Mouse (Mus musculus) adrenal gland, postnatal 36 days (tissue): ENCODE measurements around the gene Hsph1. TPM values are rescaled to one million over a fixed set of nuclear protein-coding genes. Genes with fewer than 3 reads are reported as not detected.

Source experiments
- DNase-seq, 2 experiments: peaks; one replicate each; pipeline ENCODE4 v3.0.0; 2021; ENCODE audit warnings: mixed read lengths in 1 of 2
- total RNA-seq, 2 experiments: library from RNA; stranded (reverse); gene quantifications; 2 replicates each; pipeline ENCODE4 v1.2.3; 2021

Hsph1 gene
- total RNA-seq, 2 experiments from 2014 or later = 95.9 to 367 TPM

DNA sequence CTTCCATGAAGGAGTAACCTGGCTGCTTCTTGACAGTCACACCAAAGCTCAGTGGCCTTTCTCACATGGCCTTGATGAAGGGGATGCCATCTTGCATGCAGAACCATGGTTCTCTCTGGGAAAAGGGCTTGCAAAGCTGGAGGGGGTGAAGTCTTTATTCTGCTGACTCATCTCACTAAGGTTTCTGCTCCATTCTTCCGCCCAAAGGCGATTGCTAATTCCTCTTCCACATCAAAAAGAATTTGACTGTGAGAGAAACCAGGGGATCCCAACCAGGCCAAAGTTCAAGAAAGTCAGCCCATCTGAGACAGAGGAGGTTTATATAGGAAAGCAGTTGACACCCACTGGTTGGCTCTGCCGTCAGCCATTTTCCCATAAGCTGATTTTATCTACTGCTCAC, 46.2 kb downstream of the Hsph1 start:
- no peak for DNase-seq

DNA sequence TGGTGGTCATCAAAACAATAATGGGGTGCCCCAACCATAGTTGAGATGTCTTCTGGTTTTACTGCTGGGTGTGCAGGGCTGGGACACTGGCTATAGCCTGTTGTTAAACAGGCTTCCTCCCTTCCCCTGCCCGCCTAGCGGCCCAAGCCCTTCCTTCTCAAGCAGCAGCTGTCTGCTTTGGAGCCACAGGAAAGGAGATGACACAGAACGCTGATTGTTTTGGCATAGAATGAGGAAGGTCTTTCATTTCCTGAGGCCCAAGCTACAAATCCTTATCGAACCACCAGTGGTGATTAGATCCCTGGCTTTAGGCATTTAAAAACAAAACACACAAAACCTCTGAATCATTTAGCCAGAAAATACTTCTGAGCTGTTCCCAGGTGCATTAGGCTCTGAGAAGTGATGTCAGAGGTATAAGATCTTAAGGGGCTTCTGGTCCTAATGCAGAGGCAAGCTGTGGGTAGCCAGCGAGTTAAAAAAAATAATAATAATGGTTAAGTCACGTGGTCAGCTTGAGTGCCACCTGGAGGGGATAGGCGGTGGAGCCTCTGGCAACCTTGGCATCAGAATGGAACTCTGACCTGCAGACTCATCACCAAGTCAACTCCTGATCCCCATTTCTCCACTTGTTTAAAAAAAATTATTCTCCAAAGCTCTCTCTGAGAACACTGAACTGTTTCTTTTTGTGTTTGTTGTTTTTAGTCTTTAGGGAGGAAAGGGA, 47.2 kb downstream of the Hsph1 start:
- DNase-seq = no peak

DNA sequence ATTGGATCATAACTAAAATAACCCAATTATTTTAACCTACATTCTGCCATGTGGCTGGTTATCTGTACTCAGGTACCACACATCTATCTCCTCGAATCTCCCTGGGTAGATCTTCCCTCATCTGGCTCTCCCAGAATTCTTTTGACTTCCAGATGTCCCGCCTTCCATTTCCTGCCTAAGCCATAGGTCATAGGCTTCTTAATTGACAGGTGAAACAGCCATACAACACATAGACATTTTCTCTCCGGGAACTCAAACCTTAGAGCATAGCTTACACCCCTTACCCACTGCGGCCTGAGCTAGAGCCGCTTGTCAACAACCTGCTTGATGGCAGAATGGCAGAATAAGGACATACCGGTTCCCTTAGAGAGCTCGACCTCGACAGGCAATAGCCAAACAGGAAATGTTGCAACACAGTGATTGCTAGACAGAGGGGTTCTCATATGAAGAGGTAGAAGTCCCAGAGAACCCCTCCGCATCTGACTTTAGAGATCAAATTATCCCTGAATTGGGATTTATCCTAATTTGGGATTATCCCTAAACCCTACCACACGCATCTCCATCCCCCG, 48.8 kb downstream of the Hsph1 start:
- DNase-seq = no peak

DNA sequence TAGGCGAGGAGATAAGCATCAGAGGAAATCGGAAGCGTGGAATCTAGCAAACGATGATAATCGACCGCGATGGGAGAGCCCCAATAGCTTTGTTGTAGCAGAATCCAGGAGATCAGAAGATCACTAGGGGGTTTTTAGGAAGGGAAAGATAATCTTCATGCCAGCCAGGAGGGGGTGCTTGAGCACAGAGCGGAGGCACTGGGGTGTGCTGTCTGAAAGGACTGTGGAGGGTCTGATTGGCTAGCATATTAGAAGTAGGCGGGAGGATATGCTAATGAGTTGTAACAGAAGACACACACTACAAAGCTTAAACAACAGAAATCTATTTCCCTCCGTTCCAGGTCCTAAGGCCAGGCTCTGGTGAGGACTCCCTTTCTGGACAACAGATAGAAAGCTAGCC, 50.3 kb downstream of the Hsph1 start:
- peak; percentile 55 to 82 for DNase-seq

DNA sequence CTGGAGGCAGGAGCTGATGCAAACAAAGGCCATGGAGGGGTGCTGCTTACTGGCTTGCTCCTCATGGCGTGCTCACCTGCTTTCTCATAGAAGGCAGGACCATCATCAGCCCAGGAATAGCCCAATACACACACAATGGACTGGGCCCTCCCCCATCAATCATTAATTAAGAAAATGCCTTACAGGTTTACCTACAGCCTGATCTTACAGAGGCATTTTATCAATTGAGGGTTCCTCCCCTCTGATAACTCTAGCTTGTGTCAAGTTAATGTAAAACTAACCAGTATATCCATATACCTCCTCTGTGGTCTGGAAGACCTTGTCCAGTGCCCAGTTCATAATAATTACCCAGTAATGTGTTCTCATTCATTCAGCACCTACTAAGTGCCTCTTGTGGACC, 50.9 kb downstream of the Hsph1 start:
- no peak for DNase-seq

DNA sequence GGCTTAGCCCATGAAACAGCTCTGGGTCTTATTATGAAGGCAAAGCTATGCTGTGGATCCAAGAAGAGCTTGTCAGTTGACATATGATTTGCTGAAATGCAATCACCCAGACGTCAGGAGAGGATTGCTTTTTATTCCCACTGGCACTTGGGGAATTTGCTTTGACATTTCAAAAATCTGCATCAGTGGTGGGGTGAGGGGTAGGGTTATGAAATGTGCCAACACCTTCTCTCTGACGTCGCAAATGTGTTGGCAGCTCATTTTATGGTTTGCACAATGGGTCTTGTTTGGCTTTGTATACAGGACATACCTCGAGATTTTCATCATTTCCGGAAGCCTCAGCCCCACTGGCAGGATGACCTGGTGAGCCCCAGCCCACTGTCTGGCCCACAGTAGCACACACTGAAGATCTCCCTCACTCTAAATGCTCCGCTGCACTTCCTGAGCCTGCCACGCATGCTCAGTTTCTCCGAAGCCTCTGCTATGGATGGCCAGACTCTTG, 52.0 kb downstream of the Hsph1 start:
- DNase-seq = no peak

DNA sequence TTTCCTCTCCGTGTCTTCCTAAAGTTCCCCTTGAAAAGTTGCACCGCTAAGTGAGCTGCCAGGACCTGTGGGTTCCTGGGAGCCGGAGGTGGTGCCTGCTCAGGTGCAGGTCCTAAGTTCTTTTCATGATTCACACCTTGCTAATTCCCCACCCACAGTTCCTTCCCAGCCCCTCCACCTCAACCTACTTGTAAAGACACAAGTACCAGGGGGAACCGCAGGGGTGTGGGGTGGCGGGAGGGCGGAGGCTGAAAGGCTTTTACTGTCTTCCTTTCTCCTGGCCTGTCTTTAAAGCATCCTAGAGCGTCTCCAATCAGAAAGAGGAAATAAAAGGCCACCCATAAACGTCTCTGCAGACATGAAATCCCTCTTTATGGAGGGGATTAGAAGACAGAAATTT, 52.7 kb downstream of the Hsph1 start:
- DNase-seq = no peak

DNA sequence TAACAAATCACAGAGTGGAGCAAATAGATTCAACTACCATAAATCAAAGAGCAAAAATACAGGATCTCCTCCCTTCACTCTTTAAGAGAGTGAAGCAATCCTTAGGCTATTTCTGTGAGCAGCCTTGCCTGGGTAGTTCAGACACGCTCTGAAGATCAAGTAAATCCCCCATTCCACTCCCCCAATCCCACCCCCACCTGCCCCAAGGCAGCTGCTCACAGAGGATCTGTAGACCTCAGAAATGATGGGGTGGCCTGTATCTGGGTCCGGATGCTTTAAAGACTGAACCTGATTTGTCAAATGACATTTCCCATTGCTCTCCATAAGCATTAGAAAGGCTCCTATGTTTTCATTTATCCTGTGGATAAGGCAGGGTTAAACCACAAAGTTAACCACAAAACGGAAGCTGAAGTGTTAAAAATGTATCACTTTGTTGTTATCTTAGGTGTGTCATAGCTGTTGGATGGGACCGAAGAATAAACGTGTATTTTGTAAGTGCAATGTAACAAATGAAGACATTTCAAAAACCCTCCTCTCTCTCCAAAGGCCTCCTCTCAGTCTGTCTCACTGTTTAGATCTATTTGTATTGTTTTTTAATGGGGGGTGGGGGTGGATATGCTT, 53.4 kb downstream of the Hsph1 start:
- no peak for DNase-seq

DNA sequence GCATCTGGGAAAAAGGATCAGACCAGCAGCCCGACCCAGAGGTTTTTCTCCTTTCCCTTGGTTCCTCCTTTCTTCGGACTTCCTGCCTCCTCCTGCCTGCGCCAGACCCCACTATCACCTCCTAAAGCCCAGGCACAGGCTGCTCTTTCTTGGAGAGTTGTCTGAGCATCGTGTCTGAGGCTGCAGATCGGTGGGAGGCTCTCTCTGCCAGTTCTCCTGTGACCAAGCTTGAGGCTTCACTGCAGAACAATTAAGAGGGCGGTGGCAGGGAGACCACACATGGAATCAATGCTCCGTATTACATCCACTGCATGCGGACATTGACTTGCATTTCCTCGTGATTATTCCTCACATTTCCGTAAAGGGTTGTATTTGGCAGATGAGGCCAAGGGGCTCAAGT, 58.7 kb downstream of the Hsph1 start:
- DNase-seq = no peak

DNA sequence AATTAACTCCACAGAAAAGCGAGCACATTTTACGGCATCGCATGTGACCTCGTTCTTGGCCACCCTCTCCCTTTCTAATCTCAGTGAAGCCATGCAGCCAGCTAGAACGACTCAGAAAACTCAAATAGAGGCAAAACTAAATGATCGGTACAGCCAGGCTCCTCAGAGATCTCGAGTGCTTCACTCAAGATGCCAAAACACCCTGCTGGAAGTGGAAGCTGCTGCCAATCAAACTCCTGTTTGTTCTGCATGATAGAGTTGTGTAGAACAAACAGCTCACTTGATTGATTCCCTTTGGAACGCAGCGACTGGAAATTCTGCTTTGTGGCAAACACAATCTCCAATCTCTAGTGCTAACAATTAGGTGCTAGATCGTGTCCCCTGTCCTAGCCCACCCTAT, 59.2 kb downstream of the Hsph1 start:
- DNase-seq = no peak

DNA sequence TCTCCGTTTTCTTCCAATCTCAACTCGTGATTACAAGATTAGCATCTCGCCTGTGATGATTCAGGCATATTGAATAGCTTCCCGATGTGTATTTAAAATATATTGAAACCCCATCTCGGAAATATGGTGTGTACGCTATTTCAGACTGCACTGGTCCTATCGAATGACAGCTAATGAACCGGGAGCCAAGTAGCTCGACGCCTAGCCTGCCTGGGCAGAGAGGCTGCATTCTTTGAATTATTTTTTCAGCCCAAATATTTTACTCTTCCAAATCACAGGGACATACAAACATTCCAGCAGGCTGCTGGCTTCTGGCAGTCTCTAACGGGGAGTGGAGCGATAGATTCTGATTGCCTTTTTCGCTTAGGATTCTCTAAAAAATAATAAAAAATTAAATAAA, 67.2 kb downstream of the Hsph1 start:
- DNase-seq = no peak

DNA sequence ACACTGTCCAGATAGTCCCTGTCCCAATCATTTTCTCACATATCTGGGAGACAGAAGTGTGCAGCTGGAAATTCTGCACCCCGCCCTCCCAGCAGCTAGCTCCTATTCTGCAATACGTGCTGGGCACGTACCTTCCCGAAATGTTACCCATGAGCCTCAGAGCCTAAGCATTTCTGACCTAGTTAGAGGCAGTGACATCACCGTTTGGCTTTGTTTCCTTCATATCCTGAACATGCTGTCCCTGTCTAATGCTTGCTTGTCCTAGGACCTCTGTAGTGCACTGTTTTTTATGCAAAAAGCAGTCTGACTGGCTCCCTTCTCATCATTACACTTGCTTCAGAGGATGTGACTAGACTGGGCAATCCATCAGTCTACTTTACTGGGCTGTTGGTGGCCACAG, 69.2 kb downstream of the Hsph1 start:
- DNase-seq = peak; percentile 4 to 58

DNA sequence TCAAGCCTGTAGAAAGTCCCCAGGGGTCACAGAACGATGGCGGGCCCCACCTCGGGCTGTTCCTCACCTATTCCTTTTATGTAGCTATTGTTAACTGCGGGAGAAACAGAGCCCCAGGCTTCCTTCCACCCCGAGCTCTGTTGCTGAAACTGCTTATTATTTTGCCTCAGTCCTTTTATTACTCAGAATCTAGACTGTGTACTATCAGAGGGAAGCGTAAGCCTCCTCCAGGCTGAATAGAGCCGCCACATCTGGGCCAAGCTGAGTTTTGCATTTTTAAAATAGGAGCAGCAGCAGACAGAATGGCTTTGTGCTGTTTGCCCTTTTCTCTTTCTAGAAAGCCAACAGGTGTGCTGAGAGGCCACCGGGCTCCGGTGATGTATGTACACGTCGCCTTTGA, 70.2 kb downstream of the Hsph1 start:
- DNase-seq = no peak

Other genes starting within 250 kb of the Hsph1 start
- 1 to 10 TPM; 3.8 to 9.1 TPM for gene Medag, start 224.6 kb downstream of the Hsph1 start, total RNA-seq
- gene Tex26, start 196.7 kb downstream of the Hsph1 start, total RNA-seq = not detected
- gene Wdr95, start 107.7 kb downstream of the Hsph1 start, total RNA-seq = not detected
- gene B3glct, start 41.9 kb upstream of the Hsph1 start, total RNA-seq = 10 to 100 TPM; 27.3 to 28.9 TPM